Mouse (Mus musculus) stomach, embryonic 14.5 days (tissue): ENCODE data around the gene Hspa14. TPM values are rescaled to one million over a fixed set of nuclear protein-coding genes. Genes with fewer than 3 reads are reported as not detected.
A peak's percentile ranks its signal among the peaks of the same experiment; 100 is the strongest.

Experiments used
- ATAC-seq: fragments of 200-750 bp; cut with Nextera tagmentation; 2 replicates; pipeline ENCODE4 v1.8.0; 2017; ENCODE audit warnings: low read depth, moderate TSS enrichment; ENCODE audit not compliant: insufficient number of reproducible peaks, insufficient read depth, low FRiP score
- H3K27ac ChIP-seq: fragments of 300-500 bp; sonication (generic); 2 replicates; pipeline ENCODE4 v1.5.1; 2014; ENCODE audit warnings: mild to moderate bottlenecking, low read length, moderate library complexity, mixed read lengths
- H3K27me3 ChIP-seq: fragments of 300-500 bp; sonication (generic); 2 replicates; pipeline ENCODE4 v1.6.1; 2014; ENCODE audit warnings: low read length, control low read depth, mixed read lengths; ENCODE audit not compliant: control insufficient read depth, insufficient read depth
- H3K36me3 ChIP-seq: fragments of 300-500 bp; sonication (generic); 2 replicates; pipeline ENCODE4 v1.6.1; 2014; ENCODE audit warnings: mild to moderate bottlenecking, control low read depth, low read length, moderate library complexity, mixed read lengths; ENCODE audit not compliant: control insufficient read depth, insufficient read depth
- H3K4me1 ChIP-seq: fragments of 300-500 bp; sonication (generic); 2 replicates; pipeline ENCODE4 v1.6.1; 2014; ENCODE audit warnings: low read length, control low read depth, mixed read lengths; ENCODE audit not compliant: control insufficient read depth, insufficient read depth
- H3K4me2 ChIP-seq: fragments of 300-500 bp; sonication (generic); replicated peaks from 2 replicates; pipeline ENCODE4 v1.6.1; 2014; ENCODE audit warnings: low read depth, low read length, control low read depth
- H3K4me3 ChIP-seq: fragments of 300-500 bp; sonication (generic); 2 replicates; pipeline ENCODE4 v1.5.1; 2014; ENCODE audit warnings: low read depth, low read length, control low read depth
- H3K9ac ChIP-seq: fragments of 300-500 bp; sonication (generic); replicated peaks from 2 replicates; pipeline ENCODE4 v1.6.1; 2014; ENCODE audit warnings: low read depth, mild to moderate bottlenecking, control low read depth, low read length, moderate library complexity, mixed read lengths
- H3K9me3 ChIP-seq: fragments of 300-500 bp; sonication (generic); 2 replicates; pipeline ENCODE4 v1.6.1; 2016; ENCODE audit warnings: low read depth, low read length, control low read depth; ENCODE audit not compliant: control insufficient read depth
- WGBS: fragments of 180-500 bp; shearing (Covaris S2); extraction: QIAGEN DNeasy Blood & Tissue Kit; methylation state at CpG from one replicate; pipeline ENCODE4 v1.1.7; 2014; 5-methylcytosine and 5-hydroxymethylcytosine counted together
- polyA plus RNA-seq: library from polyadenylated mRNA; unstranded; fragments of >200 nt; fragmentation: Nextera tagmentation; extraction: Ambion mirVana; gene quantifications from 2 replicates; pipeline ENCODE4 v1.2.1, GENCODE M21; 2014

The Hspa14 gene
- polyA plus RNA-seq, 1 experiment from 2014 or later: 103 TPM

DNA sequence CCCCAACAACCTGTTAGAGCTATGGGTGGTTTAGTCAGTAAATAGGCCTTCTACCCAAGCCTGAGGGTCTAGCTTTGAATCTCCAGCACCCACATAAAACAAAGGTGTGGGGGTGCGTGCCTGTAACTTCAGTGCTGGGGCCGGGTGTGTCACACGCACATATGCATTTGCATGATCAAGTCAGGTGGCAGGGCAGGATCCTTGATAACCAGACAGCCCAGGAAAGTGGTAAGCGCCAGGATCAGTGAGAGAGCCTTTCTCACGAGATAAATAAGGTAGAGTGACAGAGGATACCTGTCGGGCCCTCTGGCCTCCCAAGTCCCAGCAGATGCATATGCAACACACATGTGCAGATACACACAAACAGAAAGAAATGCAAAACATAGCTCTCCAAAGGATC lies 13.1 kb downstream of the Hspa14 start:
- no peak for ATAC-seq
- Histone ChIP-seq H3K9me3 (no peaks in the 10 kb centered on the region), H3K4me2 (no peak overlapping the region), H3K4me1 (no peaks in the 10 kb centered on the region), H3K36me3 (peaks cover 56% of the 10 kb centered on the region), H3K9ac (no peak overlapping the region), H3K27me3 (no peaks in the 10 kb centered on the region), H3K27ac (no peak overlapping the region), H3K4me3 (no peak overlapping the region)
- 93% methylated on average over 6 of the region's 6 CpGs for WGBS

DNA sequence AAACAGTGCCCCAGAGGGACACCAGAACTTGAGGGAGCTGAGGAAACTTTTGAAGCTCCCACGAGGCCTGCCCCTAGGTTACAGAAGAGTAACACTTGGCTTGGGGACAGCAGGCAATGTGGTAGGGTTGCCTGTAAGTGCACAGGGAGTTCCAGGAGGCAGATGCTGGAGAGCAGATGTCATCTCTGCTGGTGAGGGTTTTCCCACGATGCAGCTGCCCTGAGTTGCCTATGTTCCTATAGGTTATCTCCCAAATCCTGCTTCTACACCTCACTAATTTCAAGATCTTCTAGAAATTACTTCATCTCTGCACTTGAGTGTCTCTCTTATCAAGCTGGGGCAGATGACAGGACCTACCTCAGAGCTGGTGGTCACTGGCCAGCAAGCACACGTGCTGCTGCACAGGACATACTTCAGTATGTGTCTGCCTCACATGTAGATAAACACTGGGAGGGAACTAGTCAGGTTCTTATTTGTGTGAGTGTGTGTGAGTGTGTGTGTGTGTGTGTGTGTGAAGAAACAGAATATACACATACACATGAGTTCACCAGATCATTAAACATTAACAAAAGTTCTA lies 18.7 kb downstream of the Hspa14 start:
- WGBS: 85% methylated on average over 3 of the region's 3 CpGs
- Histone ChIP-seq H3K9ac (no peak overlapping the region), H3K4me3 (no peak overlapping the region), H3K4me2 (no peak overlapping the region), H3K4me1 (no peaks in the 10 kb centered on the region), H3K36me3 (peaks cover 66% of the 10 kb centered on the region), H3K9me3 (no peaks in the 10 kb centered on the region), H3K27ac (no peak overlapping the region), H3K27me3 (no peaks in the 10 kb centered on the region)
- no peak for ATAC-seq

DNA sequence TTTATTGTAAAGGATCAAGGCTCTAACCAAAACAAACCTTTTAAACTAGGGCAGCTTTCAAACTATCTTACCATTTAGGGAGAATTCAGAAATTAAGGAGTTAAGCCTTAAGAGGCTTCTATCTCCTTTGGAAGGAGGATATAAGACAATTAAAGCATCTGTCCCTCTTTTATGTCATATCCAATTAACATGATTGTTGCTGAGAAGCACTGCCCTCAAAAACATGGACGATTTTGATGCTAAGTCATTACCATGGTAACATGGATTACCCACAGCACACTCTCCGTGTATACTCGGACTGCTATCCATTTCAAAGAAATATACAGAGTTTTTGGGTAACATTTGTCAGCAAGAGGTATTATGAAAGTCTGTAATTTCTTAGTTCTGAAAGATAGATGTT lies 22.8 kb downstream of the Hspa14 start:
- Histone ChIP-seq H3K4me2 (no peak overlapping the region), H3K9ac (no peak overlapping the region), H3K27ac (no peak overlapping the region), H3K36me3 (peaks cover 42% of the 10 kb centered on the region), H3K4me3 (no peak overlapping the region), H3K27me3 (no peaks in the 10 kb centered on the region), H3K4me1 (no peaks in the 10 kb centered on the region), H3K9me3 (no peaks in the 10 kb centered on the region)
- ATAC-seq: no peak
- 85% methylated on average over 3 of the region's 3 CpGs for WGBS

DNA sequence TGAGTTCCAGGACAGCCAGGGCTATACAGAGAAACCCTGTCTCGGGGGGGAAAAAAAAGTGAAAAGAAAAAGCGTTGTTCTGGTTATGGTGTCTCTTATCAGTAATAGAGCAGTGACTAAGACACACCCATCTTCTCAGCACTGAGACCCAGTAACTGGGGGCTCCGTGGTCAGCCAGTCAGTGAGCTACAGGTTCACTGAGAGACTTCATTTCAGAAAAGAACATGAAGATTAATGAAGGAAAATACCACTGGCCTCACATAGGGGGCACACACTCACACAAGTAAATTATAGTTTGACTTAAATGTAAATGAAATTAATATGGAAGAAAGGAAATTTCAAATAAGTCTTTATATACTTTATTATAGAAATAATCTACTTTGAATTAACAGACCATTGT lies 32.4 kb downstream of the Hspa14 start:
- 85% methylated on average over 3 of the region's 3 CpGs for WGBS
- Histone ChIP-seq H3K4me2 (no peak overlapping the region), H3K27ac (no peak overlapping the region), H3K9ac (no peak overlapping the region), H3K36me3 (no peaks in the 10 kb centered on the region), H3K4me3 (no peak overlapping the region), H3K4me1 (no peaks in the 10 kb centered on the region), H3K27me3 (no peaks in the 10 kb centered on the region), H3K9me3 (no peaks in the 10 kb centered on the region)
- no peak for ATAC-seq

- Histone ChIP-seq H3K36me3 (no peaks in the 10 kb centered on the region), H3K4me2 (peak overlapping the region; percentile 64), H3K9me3 (no peaks in the 10 kb centered on the region), H3K4me3 (no peak overlapping the region), H3K27me3 (no peaks in the 10 kb centered on the region), H3K4me1 (peaks cover 4% of the 10 kb centered on the region; the same call in 1 of the 2 replicates), H3K9ac (no peak overlapping the region), H3K27ac (no peak overlapping the region)
- WGBS: 77% methylated on average over 3 of the region's 3 CpGs
- no peak for ATAC-seq
Measured at GRCm38 (mm10) chr2:3475746-3476251, 36.8 kb downstream of the Hspa14 start.

DNA sequence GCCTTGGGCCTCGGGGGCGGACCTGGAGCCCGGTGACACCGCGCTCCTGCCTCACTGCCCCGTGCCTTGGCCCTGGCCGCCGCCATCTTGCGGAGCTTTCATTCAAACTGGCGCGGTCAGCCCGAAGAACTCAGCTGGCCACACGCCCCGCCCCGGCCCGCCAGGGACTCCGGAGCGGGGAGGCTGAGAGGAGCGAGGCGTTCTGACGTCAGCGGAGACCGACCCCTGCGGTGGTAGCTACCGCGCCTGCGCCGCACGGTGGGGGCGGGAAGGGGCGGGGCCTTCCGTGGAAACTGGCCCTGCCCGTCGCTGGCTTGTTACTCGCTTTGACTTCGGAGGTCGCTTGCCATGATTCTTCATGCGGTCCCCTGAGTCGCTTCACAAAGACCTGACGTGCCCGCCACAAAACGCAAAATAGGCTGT lies 37.7 kb downstream of the Hspa14 start, which contains the start of gene Suv39h2:
TSS of gene Suv39h2 (minus strand) at position 171 of the 423 bp plus-strand sequence.
- WGBS: under 1% methylated on average over 42 of the region's 42 CpGs
- ATAC-seq: peak; percentile 99
- Histone ChIP-seq H3K27me3 (no peaks in the 10 kb centered on the region), H3K36me3 (no peaks in the 10 kb centered on the region), H3K27ac (peak within 1 kb of the TSS; percentile 93), H3K4me1 (peaks cover 4% of the 10 kb centered on the region; the same call in 1 of the 2 replicates), H3K4me3 (peak within 1 kb of the TSS; percentile 95), H3K9me3 (no peaks in the 10 kb centered on the region), H3K4me2 (peak within 1 kb of the TSS; percentile 64), H3K9ac (peak within 1 kb of the TSS; percentile 67)

- Histone ChIP-seq H3K4me2 (peak overlapping the region; percentile 58), H3K4me3 (peak overlapping the region; percentile 95), H3K4me1 (peaks cover 4% of the 10 kb centered on the region; the same call in 1 of the 2 replicates), H3K36me3 (no peaks in the 10 kb centered on the region), H3K27ac (peak overlapping the region; percentile 93), H3K9me3 (no peaks in the 10 kb centered on the region), H3K9ac (peak overlapping the region; percentile 67), H3K27me3 (no peaks in the 10 kb centered on the region)
- ATAC-seq: peak; percentile 78
- WGBS: under 1% methylated on average over 46 of the region's 46 CpGs
Measured at GRCm38 (mm10) chr2:3474361-3474805, 38.2 kb downstream of the Hspa14 start.

GRCm38 (mm10) chr2:3473891-3474290 lies 38.7 kb downstream of the Hspa14 start:
- peak overlapping the region; percentile 95 for H3K4me3 ChIP-seq
- H3K36me3 ChIP-seq: no peaks in the 10 kb centered on the region
- peaks cover 4% of the 10 kb centered on the region; the same call in 1 of the 2 replicates for H3K4me1 ChIP-seq
- peak overlapping the region; percentile 67 for H3K9ac ChIP-seq
- WGBS: under 1% methylated on average over 12 of the region's 12 CpGs
- H3K4me2 ChIP-seq: peak overlapping the region; percentile 58
- H3K9me3 ChIP-seq: no peaks in the 10 kb centered on the region
- ATAC-seq: no peak
- H3K27ac ChIP-seq: peak overlapping the region; percentile 93
- H3K27me3 ChIP-seq: no peaks in the 10 kb centered on the region
